Mouse (Mus musculus) heart, postnatal 0 days (tissue): Measurements from ENCODE around the gene Bbs1. TPM values are rescaled to one million over a fixed set of nuclear protein-coding genes. Genes with fewer than 3 reads are reported as not detected.
"Not testable (repeated sequence)": the region's sequence is repeated elsewhere in the genome, so short reads cannot be mapped to it uniquely, and the experiment has no call there.

Experiments used
- ATAC-seq: fragments of 200-750 bp; cut with Nextera tagmentation; 2 replicates; pipeline ENCODE4 v1.8.0; 2017; ENCODE audit warnings: low read depth, moderate number of reproducible peaks, moderate library complexity; ENCODE audit not compliant: insufficient read depth
- DNase-seq: peaks from one replicate; pipeline ENCODE4 v3.0.0-alpha.2; 2016; ENCODE audit warnings: low spot score
- H3K27ac ChIP-seq: fragments of 300-500 bp; sonication (generic); 2 replicates; pipeline ENCODE4 v1.5.1; 2014; ENCODE audit warnings: low read depth, mild to moderate bottlenecking
- H3K27me3 ChIP-seq: fragments of 300-500 bp; sonication (generic); 2 replicates; pipeline ENCODE4 v1.6.1; 2014; ENCODE audit warnings: low read length, mixed read lengths; ENCODE audit not compliant: control insufficient read depth, insufficient read depth
- H3K36me3 ChIP-seq: fragments of 300-500 bp; sonication (generic); replicated peaks from 2 replicates; pipeline ENCODE4 v1.6.1; 2014; ENCODE audit warnings: low read length, mixed read lengths; ENCODE audit not compliant: control insufficient read depth, insufficient read depth
- H3K4me1 ChIP-seq: fragments of 300-500 bp; sonication (generic); 2 replicates; pipeline ENCODE4 v1.6.1; 2014; ENCODE audit warnings: antibody characterized with exemption; ENCODE audit not compliant: control insufficient read depth, insufficient read depth
- H3K4me2 ChIP-seq: fragments of 300-500 bp; sonication (generic); 2 replicates; pipeline ENCODE4 v1.6.1; 2014; ENCODE audit warnings: low read depth, mild to moderate bottlenecking, low read length, moderate library complexity
- H3K4me3 ChIP-seq: fragments of 300-500 bp; sonication (generic); 2 replicates; pipeline ENCODE4 v1.5.1; 2014; ENCODE audit warnings: low read depth, low read length
- H3K9ac ChIP-seq: fragments of 300-500 bp; sonication (generic); replicated peaks from 2 replicates; pipeline ENCODE4 v1.6.1; 2014; ENCODE audit warnings: low read depth, low read length, mixed read lengths
- H3K9me3 ChIP-seq: fragments of 300-500 bp; sonication (generic); replicated peaks from 2 replicates; pipeline ENCODE4 v1.6.1; 2016; ENCODE audit warnings: low read length; ENCODE audit not compliant: control insufficient read depth
- CTCF ChIP-seq: IDR thresholded peaks from 2 replicates; pipeline ENCODE4 v1.5.1; 2016; ENCODE audit warnings: antibody characterized with exemption, control low read depth, low read depth
- EP300 ChIP-seq: IDR thresholded peaks from 2 replicates; pipeline ENCODE4 v1.6.1; 2016; ENCODE audit warnings: antibody characterized with exemption, low read depth
- whole genome bisulfite sequencing: fragments of 180-500 bp; shearing (Covaris S2); extraction: QIAGEN DNeasy Blood & Tissue Kit; methylation state at CpG from one replicate; pipeline ENCODE4 v1.1.7; 2014; 5-methylcytosine and 5-hydroxymethylcytosine counted together
- polyA plus RNA-seq: library from polyadenylated mRNA; unstranded; fragments of >200 nt; fragmentation: Nextera tagmentation; extraction: Ambion mirVana; gene quantifications from 2 replicates; pipeline ENCODE4 v1.2.1, GENCODE M21; 2015
- total RNA-seq: library from RNA; depleted of rRNA; stranded (reverse); fragments of >200 nt; gene quantifications from 2 replicates; pipeline ENCODE4 v1.2.3, GENCODE M21; 2014; ENCODE audit warnings: low replicate concordance; rRNA removed

Bbs1 gene
- total RNA-seq = 5.4 and 5.8 TPM in 2 replicates
- 1.1 and 1.4 TPM in 2 replicates for polyA plus RNA-seq

DNA sequence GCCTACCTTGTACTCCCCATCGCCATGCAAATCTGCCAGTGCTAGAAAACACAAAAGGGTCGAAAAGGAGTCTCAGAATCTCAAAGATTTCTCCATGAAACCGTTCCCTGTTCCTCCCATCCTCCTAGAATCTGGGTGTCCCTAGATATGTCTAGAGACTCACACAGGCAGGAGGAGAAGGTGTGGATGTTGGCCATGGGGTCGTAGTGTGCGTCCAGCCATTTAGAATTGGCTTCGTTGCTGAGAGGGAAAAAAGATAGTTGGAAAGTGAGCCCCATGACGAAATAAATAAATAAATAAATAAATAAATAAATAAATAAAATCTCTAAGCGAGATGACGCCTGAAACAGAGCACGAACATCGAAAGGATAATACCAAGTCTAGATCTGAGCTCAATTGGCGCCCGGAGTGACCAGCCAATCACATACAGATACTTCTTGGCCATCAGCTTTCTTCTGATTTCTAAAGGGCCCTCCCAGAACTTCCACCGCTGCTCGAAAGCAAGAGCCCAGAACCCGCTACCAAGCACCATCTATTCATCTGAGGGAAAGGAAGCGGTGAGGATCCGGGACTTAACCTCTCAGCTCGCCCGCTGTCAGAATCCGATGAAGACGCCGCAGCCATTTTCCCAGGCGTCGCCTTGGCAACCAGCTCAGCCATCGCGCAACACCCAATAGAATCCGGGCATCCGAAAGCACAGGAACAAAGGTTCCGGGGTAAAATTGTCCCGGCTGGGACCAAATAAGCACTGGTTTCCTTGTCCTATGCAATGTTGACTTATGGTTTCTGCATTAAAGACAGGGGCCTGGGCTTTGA lies at the start of gene Bbs1:
TSS of gene Bbs1 (minus strand) at position 650 of the 816 bp plus-strand sequence.
- Histone ChIP-seq H3K4me1 (no peaks in the 10 kb centered on the region; the same call in 1 of the 2 replicates), H3K27ac (no peak within 1 kb of the TSS), H3K4me3 (peak within 1 kb of the TSS; percentile 55), H3K27me3 (no peaks in the 10 kb centered on the region), H3K9me3 (no peaks in the 10 kb centered on the region), H3K4me2 (peak within 1 kb of the TSS; percentile 65), H3K36me3 (peaks cover 32% of the 10 kb centered on the region), H3K9ac (peak within 1 kb of the TSS; percentile 7; the same call in 1 of the 2 replicates)
- TF ChIP-seq EP300 (no peak), CTCF (no peak)
- WGBS = 8% methylated on average over 31 of the region's 31 CpGs
- DNase-seq (peak; percentile 66), ATAC-seq (peak; percentile 66; the same call in 1 of the 2 replicates)

DNA sequence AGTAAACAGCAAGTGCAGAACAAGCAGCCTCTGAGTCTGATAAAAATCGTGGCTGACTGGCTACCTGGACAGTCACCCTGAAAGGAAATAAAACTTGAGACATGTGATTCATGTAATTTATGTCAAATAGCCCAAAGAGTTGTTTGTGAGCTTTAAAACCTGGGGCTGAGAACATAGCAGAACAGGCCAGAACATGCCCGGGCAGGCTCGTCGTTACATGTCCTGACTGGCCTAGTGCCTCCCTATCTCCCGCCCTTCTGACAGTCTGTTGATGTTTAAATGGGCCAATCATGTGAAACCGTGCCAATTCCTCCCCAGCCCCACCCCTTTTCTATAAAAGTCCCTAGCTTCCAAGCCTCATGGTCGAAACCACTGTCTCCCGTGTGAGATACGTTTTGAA lies 42.2 kb upstream of the Bbs1 start:
- not testable (repeated sequence) for H3K9me3 ChIP-seq, H3K36me3 ChIP-seq, H3K27ac ChIP-seq, H3K4me2 ChIP-seq, ATAC-seq, H3K27me3 ChIP-seq, H3K9ac ChIP-seq, H3K4me1 ChIP-seq, DNase-seq, H3K4me3 ChIP-seq
- 81% methylated on average over 9 of the region's 9 CpGs for WGBS

DNA sequence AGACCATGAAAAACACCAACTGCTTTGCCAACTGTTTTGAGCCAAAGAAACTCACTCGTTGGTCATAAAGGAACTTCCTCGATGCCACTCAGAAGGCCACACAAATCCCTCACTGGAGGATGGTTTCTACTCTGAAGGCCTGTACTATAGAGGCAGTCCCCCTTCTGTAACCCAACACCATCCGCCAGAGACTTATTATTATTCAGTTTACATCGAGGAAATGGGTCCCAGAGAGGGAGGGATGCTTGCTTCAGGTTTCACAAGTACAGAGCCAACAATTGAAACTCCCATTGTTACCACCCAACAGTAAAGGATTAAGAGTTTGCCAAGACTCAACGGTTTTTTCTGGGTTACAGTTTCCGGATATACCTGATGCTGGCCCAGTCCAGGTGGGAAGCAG lies 39.1 kb upstream of the Bbs1 start:
- Histone ChIP-seq H3K4me1 (peaks cover 10% of the 10 kb centered on the region; the same call in 1 of the 2 replicates), H3K9me3 (no peaks in the 10 kb centered on the region), H3K27me3 (peaks cover 17% of the 10 kb centered on the region), H3K9ac (no peak overlapping the region), H3K4me3 (no peak overlapping the region), H3K4me2 (no peak overlapping the region), H3K27ac (no peak overlapping the region), H3K36me3 (no peaks in the 10 kb centered on the region)
- 45% methylated on average over 6 of the region's 6 CpGs for WGBS
- DNase-seq (no peak), ATAC-seq (no peak)
- TF ChIP-seq EP300 = no peak
- no peak for TF ChIP-seq CTCF

DNA sequence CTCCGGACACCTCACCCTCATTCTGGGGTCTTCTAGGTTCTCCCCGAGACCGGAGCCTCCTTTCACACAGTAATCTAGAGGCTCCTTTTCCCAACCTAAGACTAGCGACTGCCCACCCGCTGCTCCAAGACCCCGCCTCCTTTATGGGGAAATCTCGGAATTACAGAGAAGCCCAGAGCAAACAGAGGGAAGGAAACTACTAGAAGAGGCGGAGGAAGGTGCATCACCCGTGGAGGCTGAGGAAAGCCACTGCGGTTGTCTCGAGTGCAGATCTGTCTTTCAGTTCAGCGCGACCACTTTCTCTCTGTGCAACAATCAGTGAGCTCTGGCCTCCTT lies 36.8 kb upstream of the Bbs1 start:
- DNase-seq = no peak
- Histone ChIP-seq H3K27me3 (peaks cover 23% of the 10 kb centered on the region), H3K9ac (peak overlapping the region; percentile 40; the same call in 1 of the 2 replicates), H3K4me1 (peaks cover 10% of the 10 kb centered on the region; the same call in 1 of the 2 replicates), H3K4me3 (peak overlapping the region; percentile 61), H3K4me2 (peak overlapping the region; percentile 99), H3K36me3 (no peaks in the 10 kb centered on the region), H3K27ac (no peak overlapping the region), H3K9me3 (no peaks in the 10 kb centered on the region)
- TF ChIP-seq CTCF (no peak), EP300 (no peak)
- peak; percentile 7; the same call in 1 of the 2 replicates for ATAC-seq
- WGBS = 10% methylated on average over 13 of the region's 13 CpGs

DNA sequence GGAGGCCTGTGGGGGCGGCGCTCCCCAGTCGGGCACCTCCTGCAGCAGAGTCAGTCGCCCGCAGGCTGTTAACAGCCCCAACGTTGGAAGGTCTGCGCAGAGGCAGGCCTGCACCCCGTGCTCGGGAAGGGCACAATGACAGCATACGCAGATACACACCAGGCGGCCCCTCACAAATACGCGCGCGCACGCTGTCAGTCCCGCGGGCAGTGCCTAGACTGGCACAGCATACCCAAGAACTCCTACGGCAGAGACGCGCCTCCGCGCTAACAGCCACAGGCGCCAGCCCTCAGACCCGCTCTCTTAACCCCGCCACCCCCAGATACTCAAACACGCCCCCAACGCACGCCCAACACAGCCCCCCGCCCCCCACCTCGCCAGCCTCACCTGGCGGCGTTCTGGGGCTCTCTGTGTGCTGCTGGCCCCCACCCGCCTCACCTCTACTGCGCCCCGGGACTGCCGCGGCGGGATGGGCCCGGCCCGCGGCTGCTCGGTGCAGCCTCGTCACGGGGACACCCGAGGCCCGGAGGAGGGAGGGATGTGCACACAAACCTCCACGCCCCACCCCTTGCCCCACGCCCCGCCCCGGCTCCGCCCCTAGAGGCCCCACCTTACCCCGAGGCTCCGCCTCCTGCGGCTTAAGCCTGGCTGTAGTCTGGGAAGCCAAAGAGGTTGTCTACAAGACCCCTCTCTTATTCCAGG lies 36.3 kb upstream of the Bbs1 start, which contains the start of gene Peli3:
TSS of gene Peli3 (minus strand) at position 577 of the 702 bp plus-strand sequence.
- H3K27me3 ChIP-seq = peaks cover 23% of the 10 kb centered on the region

More for the DNA sequence above, 36.3 kb upstream of the Bbs1 start, which contains the start of gene Peli3:
- peaks cover 10% of the 10 kb centered on the region; the same call in 1 of the 2 replicates for H3K4me1 ChIP-seq
- TF ChIP-seq EP300 (no peak), CTCF (no peak)
- peak; percentile 97 for ATAC-seq
- H3K9ac ChIP-seq = peak within 1 kb of the TSS; percentile 40
- H3K27ac ChIP-seq = no peak within 1 kb of the TSS
- DNase-seq = peak; percentile 64
- H3K36me3 ChIP-seq = no peaks in the 10 kb centered on the region
- H3K4me2 ChIP-seq = peak within 1 kb of the TSS; percentile 99
- under 1% methylated on average over 49 of the region's 55 CpGs for WGBS
- no peaks in the 10 kb centered on the region for H3K9me3 ChIP-seq
- peak within 1 kb of the TSS; percentile 61 for H3K4me3 ChIP-seq
